Mouse (Mus musculus) small intestine, adult 2 months (tissue): ENCODE data around the gene Ckmt1.

Experiments
- CTCF ChIP-seq: fragments of 200-500 bp; IDR thresholded peaks from 2 replicates; pipeline ENCODE4 v1.5.1; 2012; ENCODE audit warnings: low read depth, mild to moderate bottlenecking, control low read depth, inconsistent platforms, low read length, moderate library complexity, mixed read lengths; ENCODE audit not compliant: insufficient replicate concordance, insufficient read length; ENCODE audit errors: extremely low read depth
- POLR2A ChIP-seq: fragments of 200-500 bp; IDR thresholded peaks from 2 replicates; pipeline ENCODE4 v1.6.1; 2012; ENCODE audit warnings: low read depth, mild to moderate bottlenecking, control low read depth, inconsistent platforms, low read length, moderate library complexity

DNA sequence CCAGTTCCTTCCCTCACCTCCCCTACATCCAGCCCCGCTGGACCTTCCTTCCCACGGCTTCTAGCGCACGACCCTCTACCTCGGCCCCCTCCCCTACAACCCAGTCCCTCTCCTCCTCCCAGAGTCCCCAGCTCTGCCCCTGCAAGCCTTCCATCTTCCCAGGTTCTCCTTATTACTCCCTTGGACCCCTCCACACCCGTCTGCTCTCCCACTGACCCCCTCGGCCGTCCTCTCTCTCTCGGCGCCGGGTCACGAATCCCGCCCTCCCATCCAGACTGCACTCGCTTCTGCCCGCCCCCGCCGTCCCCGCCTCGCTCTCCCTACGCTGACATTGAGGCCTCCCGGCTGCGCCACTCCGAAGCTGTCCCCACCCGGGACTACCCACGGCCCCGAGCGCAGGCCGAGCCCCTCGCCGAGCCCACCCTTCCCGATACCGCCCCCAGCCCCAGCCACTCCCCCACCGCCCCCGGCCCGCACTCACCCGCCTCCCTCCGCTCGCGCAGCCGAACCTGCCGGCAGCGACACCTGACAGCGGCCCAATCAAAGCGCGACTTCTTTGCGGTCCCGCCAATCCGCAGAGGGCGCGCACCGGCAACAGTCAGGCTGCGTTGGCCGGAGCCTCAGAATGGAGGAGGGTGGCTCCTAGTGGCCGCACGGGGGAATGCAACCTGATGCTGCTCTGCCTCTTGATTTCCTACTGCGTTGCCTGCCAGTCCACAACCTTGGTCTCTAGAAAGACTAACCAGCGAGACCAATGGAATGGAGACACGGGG, 2.5 kb upstream of the Ckmt1 start, which contains the start of gene Ppip5k1:
- TF ChIP-seq POLR2A: no peak
- peak; percentile 87 for TF ChIP-seq CTCF
